ENCODE assay signal across 9 mouse cellular contexts in genomic region chr11:77953671-77954070, GRCm38 (mm10). TPM values are rescaled to one million over a fixed set of nuclear protein-coding genes. Genes with fewer than 3 reads are reported as not detected.
DNase-seq lines count a peak whose midpoint lies in the region; ATAC-seq and TF ChIP-seq lines count a peak whose summit lies in the region.
"Had no signal": no experiment of that assay in that cellular context is flagged by ENCODE, and none has a peak within 500 bp of the region (broad histone marks: within the 10 kb centered on the region; RNA-seq: fewer than 3 reads in every experiment).

No protein-coding gene starts in this region.

- peaks cover 95% of the 10 kb centered on the region for H3K27me3 ChIP-seq in hindbrain, embryonic 10.5 days (ENCODE audit: insufficient read depth, poor library complexity, severe bottlenecking)
- peaks cover 86% of the 10 kb centered on the region for H3K27me3 ChIP-seq in hindbrain, embryonic 13.5 days
- H3K27me3 ChIP-seq in E14TG2a.4 (ENCODE audit: insufficient read depth, low read length) = peaks cover 97% of the 10 kb centered on the region
- H3K27me3 ChIP-seq in embryonic facial prominence, embryonic 10.5 days (replicated peaks; ENCODE audit: low read depth, poor library complexity, severe bottlenecking) = peaks cover 89% of the 10 kb centered on the region

- TF ChIP-seq CTCF in E14TG2a.4 (conservative IDR thresholded peaks at IDR 0.05; ENCODE audit: low read length) = peak; percentile 99

- H3K36me3 ChIP-seq in hindbrain, embryonic 10.5 days = no peaks in the 10 kb centered on the region
- H3K36me3 ChIP-seq in hindbrain, embryonic 13.5 days = peaks cover 18% of the 10 kb centered on the region
- H3K36me3 ChIP-seq in E14TG2a.4 (ENCODE audit: insufficient read depth, low read length) = no peaks in the 10 kb centered on the region
- no peaks in the 10 kb centered on the region for H3K36me3 ChIP-seq in embryonic facial prominence, embryonic 10.5 days (replicated peaks)
- H3K36me3 ChIP-seq: heart, embryonic 13.5 days had no signal

- ATAC-seq in hindbrain, embryonic 13.5 days (ENCODE audit: low FRiP score) = no peak

- H3K9ac ChIP-seq in hindbrain, embryonic 13.5 days = no peak overlapping the region
- H3K9ac ChIP-seq: heart, embryonic 13.5 days had no signal

- peak; percentile 46 for DNase-seq in hindbrain, embryonic 10.5 days (ENCODE audit: low spot score)
- DNase-seq in embryonic facial prominence, embryonic 10.5 days (ENCODE audit: low spot score) = peak; percentile 52
- DNase-seq in lung, postnatal 36 days = peak; percentile 21
- DNase-seq in T-cell, adult 2 months (ENCODE audit: low spot score) = no peak
- DNase-seq in layer of hippocampus, postnatal 36 days = no peak
- no peak for DNase-seq in right cerebral cortex, postnatal 10 days (ENCODE audit: low spot score in 2 of 2)

- H3K4me1 ChIP-seq in hindbrain, embryonic 10.5 days (replicated peaks) = peaks cover 8% of the 10 kb centered on the region
- peaks cover 50% of the 10 kb centered on the region for H3K4me1 ChIP-seq in hindbrain, embryonic 13.5 days (replicated peaks)
- peaks cover 37% of the 10 kb centered on the region for H3K4me1 ChIP-seq in E14TG2a.4 (replicated peaks; ENCODE audit: low read depth, low read length)
- H3K4me1 ChIP-seq in embryonic facial prominence, embryonic 10.5 days = peaks cover 5% of the 10 kb centered on the region; the same call in 1 of the 2 replicates
- H3K4me1 ChIP-seq: heart, embryonic 13.5 days had no signal

- no peak overlapping the region for H3K4me3 ChIP-seq in hindbrain, embryonic 10.5 days
- H3K4me3 ChIP-seq in hindbrain, embryonic 13.5 days = no peak overlapping the region
- no peak overlapping the region; the same call in 1 of the 2 replicates for H3K4me3 ChIP-seq in E14TG2a.4 (replicated peaks; ENCODE audit: low read length)
- H3K4me3 ChIP-seq in embryonic facial prominence, embryonic 10.5 days = no peak overlapping the region
- H3K4me3 ChIP-seq: heart, embryonic 13.5 days had no signal

- no peak overlapping the region for H3K27ac ChIP-seq in hindbrain, embryonic 10.5 days
- no peak overlapping the region for H3K27ac ChIP-seq in hindbrain, embryonic 13.5 days
- H3K27ac ChIP-seq in embryonic facial prominence, embryonic 10.5 days (replicated peaks) = no peak overlapping the region
- H3K27ac ChIP-seq: heart, embryonic 13.5 days had no signal

- WGBS in hindbrain, embryonic 10.5 days = 44% methylated on average over 9 of the region's 9 CpGs
- WGBS in hindbrain, embryonic 13.5 days = 49% methylated on average over 9 of the region's 9 CpGs
- 60% methylated on average over 9 of the region's 9 CpGs for WGBS in embryonic facial prominence, embryonic 10.5 days

- no peaks in the 10 kb centered on the region for H3K9me3 ChIP-seq in hindbrain, embryonic 10.5 days
- H3K9me3 ChIP-seq in hindbrain, embryonic 13.5 days = no peaks in the 10 kb centered on the region
- H3K9me3 ChIP-seq in E14TG2a.4 (ENCODE audit: low read length) = peaks cover 5% of the 10 kb centered on the region; the same call in 1 of the 2 replicates
- H3K9me3 ChIP-seq in embryonic facial prominence, embryonic 10.5 days = no peaks in the 10 kb centered on the region
- H3K9me3 ChIP-seq: heart, embryonic 13.5 days had no signal

- no peak overlapping the region for H3K4me2 ChIP-seq in hindbrain, embryonic 13.5 days
- H3K4me2 ChIP-seq: heart, embryonic 13.5 days had no signal

RNA-seq across cellular contexts. Expression of gene Sez6, which starts 23.1 kb away (rescaled TPM):
- 8.8 and 19.3 TPM in 2 replicates for polyA plus RNA-seq in hindbrain, embryonic 10.5 days (2016; fragmentation: Nextera tagmentation; extraction: Ambion mirVana)
- polyA plus RNA-seq in hindbrain, embryonic 13.5 days (2015; fragmentation: Nextera tagmentation; extraction: Ambion mirVana) = 112 and 121 TPM in 2 replicates
- polyA plus RNA-seq in embryonic facial prominence, embryonic 10.5 days (2016; fragmentation: Nextera tagmentation; extraction: Ambion mirVana) = 2.3 and 2.5 TPM in 2 replicates
- total RNA-seq in layer of hippocampus, postnatal 36 days (2021) = 100 to 1,000 TPM; 148 to 153 TPM

RNA-seq across cellular contexts. Expression of gene Phf12, which starts 28.9 kb away (rescaled TPM):
- 14.5 and 19.7 TPM in 2 replicates for polyA plus RNA-seq in hindbrain, embryonic 10.5 days (2016; fragmentation: Nextera tagmentation; extraction: Ambion mirVana)
- polyA plus RNA-seq in hindbrain, embryonic 13.5 days (2015; fragmentation: Nextera tagmentation; extraction: Ambion mirVana) = 18.9 and 21.2 TPM in 2 replicates
- polyA plus RNA-seq in embryonic facial prominence, embryonic 10.5 days (2016; fragmentation: Nextera tagmentation; extraction: Ambion mirVana) = 20.5 and 21.6 TPM in 2 replicates
- 10 to 100 TPM; 48.3 to 51.2 TPM for total RNA-seq in layer of hippocampus, postnatal 36 days (2021)

RNA-seq across cellular contexts. Expression of gene Pipox, which starts 59.8 kb away (rescaled TPM):
- polyA plus RNA-seq in hindbrain, embryonic 10.5 days (2016; fragmentation: Nextera tagmentation; extraction: Ambion mirVana) = 7.3 and 13.1 TPM in 2 replicates
- polyA plus RNA-seq in hindbrain, embryonic 13.5 days (2015; fragmentation: Nextera tagmentation; extraction: Ambion mirVana) = 4.2 and 6.6 TPM in 2 replicates
- 2.1 and 2.7 TPM in 2 replicates for polyA plus RNA-seq in embryonic facial prominence, embryonic 10.5 days (2016; fragmentation: Nextera tagmentation; extraction: Ambion mirVana)
- 1 to 10 TPM; 1.3 to 1.7 TPM for total RNA-seq in layer of hippocampus, postnatal 36 days (2021)

Comparison
In these comparisons a context has a peak if more than half of its experiments do, and no peak if none do; other contexts are left out.
1. DNase-seq: peak in hindbrain, embryonic 10.5 days (single experiment), embryonic facial prominence, embryonic 10.5 days (single experiment) and lung, postnatal 36 days (single experiment); none in T-cell, adult 2 months (single experiment), layer of hippocampus, postnatal 36 days (0 of 2) and right cerebral cortex, postnatal 10 days (0 of 2).